Mouse (Mus musculus): Measurements from ENCODE around the gene Uba2. TPM values are rescaled to one million over a fixed set of nuclear protein-coding genes. Genes with fewer than 3 reads are reported as not detected.

Uba2 gene
- total and polyA plus RNA-seq, 2 experiments from 2014 or later = 118 to 123 TPM

DNA sequence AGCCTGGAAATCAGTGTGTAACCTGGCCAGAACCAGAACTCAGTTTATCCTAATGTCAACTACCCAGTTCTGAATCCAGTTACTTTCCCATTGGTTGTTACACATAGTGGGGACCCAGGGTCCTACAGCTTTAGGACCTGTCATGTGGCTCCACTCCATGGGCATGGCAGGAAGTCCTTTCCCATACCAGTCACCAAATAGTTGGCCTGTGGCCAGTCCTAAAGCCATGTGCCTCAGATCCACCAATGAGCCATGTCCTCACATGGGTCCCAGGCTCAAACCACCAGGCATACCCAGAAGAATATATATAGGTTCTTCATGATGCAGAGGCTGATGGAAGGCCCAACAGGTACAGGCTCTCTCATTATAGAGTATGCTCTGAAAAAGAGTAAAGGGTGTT lies 68.1 kb downstream of the Uba2 start:
- Histone ChIP-seq H3K9me3 (ENCODE audit: low read length) (no peaks in the 10 kb centered on the region), H3K9ac (replicated peaks; ENCODE audit: low read length) (no peak overlapping the region), H3K4me3 (ENCODE audit: low read length) (no peak overlapping the region), H3K4me2 (ENCODE audit: low read depth, low read length) (no peak overlapping the region), H3K27ac (no peak overlapping the region), H3K36me3 (ENCODE audit: insufficient read depth, low read length) (no peaks in the 10 kb centered on the region), H3K4me1 (ENCODE audit: insufficient read depth, low read length) (no peaks in the 10 kb centered on the region), H3K27me3 (ENCODE audit: insufficient read depth, low read length) (no peaks in the 10 kb centered on the region)
- TF ChIP-seq CTCF (IDR thresholded peaks at IDR 0.05; ENCODE audit: low read depth) = no peak
- DNase-seq (ENCODE audit: low spot score) = no peak
- ATAC-seq = no peak

DNA sequence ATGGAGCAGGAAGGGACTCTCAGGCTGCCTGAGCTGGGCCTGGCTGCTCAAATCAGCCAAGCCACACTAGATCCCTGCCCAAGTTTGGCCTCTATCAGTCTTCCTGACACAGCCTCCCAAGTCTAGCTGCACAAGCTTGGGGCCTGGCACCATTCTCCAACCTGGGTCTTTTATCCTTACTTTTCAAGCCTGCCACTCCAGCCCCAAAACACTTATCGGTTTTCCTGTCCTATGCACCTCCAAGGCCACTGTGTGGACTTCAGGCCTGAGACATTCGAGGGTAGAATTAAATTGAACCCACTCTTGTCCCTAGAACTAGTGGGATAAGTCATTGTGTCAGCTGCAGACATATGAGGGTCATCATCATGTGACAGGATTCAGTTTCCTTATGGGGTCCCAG lies 69.4 kb downstream of the Uba2 start:
- DNase-seq (ENCODE audit: low spot score) (no peak), ATAC-seq (no peak)
- no peaks in the 10 kb centered on the region for H3K27me3 ChIP-seq (ENCODE audit: insufficient read depth, low read length)
- no peak overlapping the region for H3K27ac ChIP-seq
- no peaks in the 10 kb centered on the region for H3K4me1 ChIP-seq (ENCODE audit: insufficient read depth, low read length)
- no peak for TF ChIP-seq CTCF (IDR thresholded peaks at IDR 0.05; ENCODE audit: low read depth)
- 77% methylated on average over 2 of the region's 2 CpGs for WGBS
- H3K9ac ChIP-seq (replicated peaks; ENCODE audit: low read length) = no peak overlapping the region
- no peaks in the 10 kb centered on the region for H3K36me3 ChIP-seq (ENCODE audit: insufficient read depth, low read length)
- H3K4me2 ChIP-seq (ENCODE audit: low read depth, low read length) = no peak overlapping the region
- no peaks in the 10 kb centered on the region for H3K9me3 ChIP-seq (ENCODE audit: low read length)
- H3K4me3 ChIP-seq (ENCODE audit: low read length) = no peak overlapping the region

DNA sequence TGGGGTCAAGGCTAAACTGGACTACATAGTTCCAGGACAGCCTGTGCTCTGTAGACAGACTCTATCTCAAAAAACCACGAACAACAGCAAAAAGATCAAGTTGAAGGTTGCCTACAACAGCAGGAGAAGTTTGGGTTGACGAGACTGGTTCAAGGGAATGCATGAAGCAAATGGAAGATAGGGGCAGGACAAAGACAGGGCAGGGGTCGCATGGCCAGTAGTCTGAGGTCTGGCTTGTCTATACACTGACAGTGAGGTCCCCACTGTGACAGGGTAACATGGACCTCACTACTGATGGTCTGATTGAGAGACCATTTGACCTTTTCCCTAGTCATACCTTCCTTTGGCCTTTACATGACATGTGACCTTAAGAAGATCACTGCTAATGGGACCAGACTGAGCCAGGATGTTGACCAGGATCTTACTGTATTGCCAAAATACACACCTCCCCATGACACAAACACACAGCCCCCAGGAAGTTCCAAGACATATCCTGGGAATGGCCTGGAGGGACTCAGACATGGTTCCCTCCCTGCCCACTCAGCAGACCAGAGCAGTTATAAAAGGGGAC lies 74.4 kb downstream of the Uba2 start, which contains the start of gene Scgb1b30:
Gene Scgb1b30, plus strand, starts transcription at position 521 of the 571 bp plus-strand sequence.
- Histone ChIP-seq H3K4me1 (ENCODE audit: insufficient read depth, low read length) (no peaks in the 10 kb centered on the region), H3K27me3 (ENCODE audit: insufficient read depth, low read length) (no peaks in the 10 kb centered on the region), H3K4me3 (ENCODE audit: low read length) (no peak within 1 kb of the TSS), H3K9me3 (ENCODE audit: low read length) (no peaks in the 10 kb centered on the region), H3K27ac (no peak within 1 kb of the TSS), H3K4me2 (ENCODE audit: low read depth, low read length) (no peak within 1 kb of the TSS), H3K9ac (replicated peaks; ENCODE audit: low read length) (no peak within 1 kb of the TSS), H3K36me3 (ENCODE audit: insufficient read depth, low read length) (no peaks in the 10 kb centered on the region)
- WGBS = 73% methylated on average over 3 of the region's 3 CpGs
- no peak for TF ChIP-seq CTCF (IDR thresholded peaks at IDR 0.05; ENCODE audit: low read depth)
- DNase-seq (ENCODE audit: low spot score) (no peak), ATAC-seq (no peak)

Other genes starting within 250 kb of the Uba2 start
- gene Scgb2b26, start 224.6 kb downstream of the Uba2 start, total RNA-seq (2014; rRNA removed) = not detected in 2 replicates
- gene Scgb2b26, start 224.6 kb downstream of the Uba2 start, polyA plus RNA-seq (2015; fragmentation: Nextera tagmentation; extraction: Ambion mirVana) = not detected in 2 replicates
- not detected in 2 replicates for gene Scgb2b27, start 155.7 kb downstream of the Uba2 start, total RNA-seq (2014; rRNA removed)
- gene Scgb2b27, start 155.7 kb downstream of the Uba2 start, polyA plus RNA-seq (2015; fragmentation: Nextera tagmentation; extraction: Ambion mirVana) = not detected in 2 replicates
- not detected in 2 replicates for gene Scgb1b27, start 148.1 kb downstream of the Uba2 start, total RNA-seq (2014; rRNA removed)
- gene Scgb1b27, start 148.1 kb downstream of the Uba2 start, polyA plus RNA-seq (2015; fragmentation: Nextera tagmentation; extraction: Ambion mirVana) = not detected in 2 replicates
- not detected in 2 replicates for gene Scgb1b30, start 74.2 kb downstream of the Uba2 start, total RNA-seq (2014; rRNA removed)
- gene Scgb1b30, start 74.2 kb downstream of the Uba2 start, polyA plus RNA-seq (2015; fragmentation: Nextera tagmentation; extraction: Ambion mirVana) = not detected in 2 replicates
- 28.8 and 33.9 TPM in 2 replicates for gene Wtip, start 36.3 kb downstream of the Uba2 start, total RNA-seq (2014; rRNA removed)
- gene Wtip, start 36.3 kb downstream of the Uba2 start, polyA plus RNA-seq (2015; fragmentation: Nextera tagmentation; extraction: Ambion mirVana) = 2.8 and 3.2 TPM in 2 replicates
- gene Pdcd2l, start 27.1 kb upstream of the Uba2 start, total RNA-seq (2014; rRNA removed) = 37.6 and 42.7 TPM in 2 replicates
- gene Pdcd2l, start 27.1 kb upstream of the Uba2 start, polyA plus RNA-seq (2015; fragmentation: Nextera tagmentation; extraction: Ambion mirVana) = 61.6 and 65.7 TPM in 2 replicates
- 389 and 393 TPM in 2 replicates for gene Gpi1, start 60.7 kb upstream of the Uba2 start, total RNA-seq (2014; rRNA removed)
- gene Gpi1, start 60.7 kb upstream of the Uba2 start, polyA plus RNA-seq (2015; fragmentation: Nextera tagmentation; extraction: Ambion mirVana) = 413 and 448 TPM in 2 replicates
- gene Gm6096, start 81.4 kb upstream of the Uba2 start, total RNA-seq (2014; rRNA removed) = not detected in 2 replicates
- not detected in 2 replicates for gene Gm6096, start 81.4 kb upstream of the Uba2 start, polyA plus RNA-seq (2015; fragmentation: Nextera tagmentation; extraction: Ambion mirVana)
- 61.0 and 65.5 TPM in 2 replicates for gene 4931406P16Rik, start 144.0 kb upstream of the Uba2 start, total RNA-seq (2014; rRNA removed)
- gene 4931406P16Rik, start 144.0 kb upstream of the Uba2 start, polyA plus RNA-seq (2015; fragmentation: Nextera tagmentation; extraction: Ambion mirVana) = 23.2 and 31.5 TPM in 2 replicates
- 28.0 and 44.9 TPM in 2 replicates for gene Lsm14a, start 223.7 kb upstream of the Uba2 start, total RNA-seq (2014; rRNA removed)
- gene Lsm14a, start 223.7 kb upstream of the Uba2 start, polyA plus RNA-seq (2015; fragmentation: Nextera tagmentation; extraction: Ambion mirVana) = 46.0 and 46.1 TPM in 2 replicates

Data from hindbrain, postnatal 0 days (tissue).